Mouse (Mus musculus): Measurements from ENCODE around the gene Erfe. TPM values are rescaled to one million over a fixed set of nuclear protein-coding genes. Genes with fewer than 3 reads are reported as not detected.
A peak's percentile ranks its signal among the peaks of the same experiment; 100 is the strongest.

The Erfe gene
- polyA plus RNA-seq, 1 experiment from 2014 or later: 4.7 TPM

DNA sequence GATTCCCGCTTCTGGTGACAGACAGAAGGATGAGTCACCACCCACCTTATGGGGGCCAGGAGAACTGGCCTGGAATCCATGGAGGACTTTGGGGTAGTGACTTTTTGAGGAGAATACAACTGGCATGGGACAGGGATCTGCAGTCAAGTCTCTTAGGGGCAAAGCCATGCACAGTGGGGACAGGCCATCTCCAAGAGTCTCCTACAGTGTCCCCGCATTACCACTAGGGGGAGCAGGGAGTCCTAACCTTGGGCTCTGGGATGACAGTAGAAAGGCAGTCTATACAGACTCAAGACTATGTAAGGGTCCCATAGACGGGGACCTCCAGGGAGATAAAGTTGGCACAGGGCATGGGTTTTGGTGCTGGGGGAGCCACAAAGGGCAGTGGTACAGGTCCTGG, 19.3 kb upstream of the Erfe start:
- 30% methylated on average over 3 of the region's 3 CpGs for WGBS (ENCODE audit: insufficient replicate concordance)

DNA sequence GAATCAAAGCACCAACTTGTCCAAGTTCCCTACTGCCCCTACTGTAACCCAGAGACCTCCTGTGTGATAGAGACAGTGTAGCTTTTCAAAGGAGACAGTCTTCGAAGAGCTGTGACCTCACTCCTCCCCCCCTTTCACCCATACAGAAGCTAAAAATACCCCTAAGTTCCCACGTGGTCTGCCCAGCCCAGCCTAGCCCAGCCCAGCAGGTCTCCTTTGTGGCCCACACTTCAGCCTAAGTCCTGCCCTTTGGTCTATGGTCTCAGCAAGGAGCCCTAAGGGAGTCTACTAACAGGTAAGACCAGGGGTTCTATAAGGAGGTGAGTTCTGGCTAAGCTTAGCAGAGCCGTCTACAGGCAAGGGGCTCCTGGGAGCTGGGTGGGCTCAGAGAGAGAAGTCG, 15.4 kb upstream of the Erfe start, which contains the start of gene Klhl30:
Gene Klhl30 (plus strand): TSS at position 176 of the 400 bp plus-strand sequence.
- WGBS (ENCODE audit: insufficient replicate concordance): 43% methylated on average over 4 of the region's 4 CpGs
- Histone ChIP-seq H3K4me1 (replicated peaks) (no peaks in the 10 kb centered on the region), H3K27ac (no peak within 1 kb of the TSS), H3K9ac (no peak within 1 kb of the TSS), H3K4me3 (replicated peaks) (no peak within 1 kb of the TSS), H3K27me3 (peaks cover 18% of the 10 kb centered on the region), H3K36me3 (no peaks in the 10 kb centered on the region), H3K4me2 (no peak within 1 kb of the TSS), H3K9me3 (replicated peaks) (no peaks in the 10 kb centered on the region)
- ATAC-seq (ENCODE audit: low read depth) (0 out of 2 replicates have a peak, but pooled peaks have one; percentile 23), DNase-seq (no peak)

More for the DNA sequence above, 19.3 kb upstream of the Erfe start:
- Histone ChIP-seq H3K9ac (no peak overlapping the region), H3K4me1 (replicated peaks) (no peaks in the 10 kb centered on the region), H3K4me2 (no peak overlapping the region), H3K4me3 (replicated peaks) (no peak overlapping the region), H3K27me3 (peaks cover 58% of the 10 kb centered on the region), H3K36me3 (no peaks in the 10 kb centered on the region), H3K27ac (no peak overlapping the region), H3K9me3 (replicated peaks) (no peaks in the 10 kb centered on the region)
- ATAC-seq (ENCODE audit: low read depth) (peak; percentile 49; the same call in 1 of the 2 replicates), DNase-seq (peak; percentile 53)

- ATAC-seq (ENCODE audit: low read depth) (no peak), DNase-seq (no peak)
- Histone ChIP-seq H3K9me3 (replicated peaks) (no peaks in the 10 kb centered on the region), H3K4me3 (replicated peaks) (no peak overlapping the region), H3K4me1 (replicated peaks) (no peaks in the 10 kb centered on the region), H3K27ac (no peak overlapping the region), H3K4me2 (no peak overlapping the region), H3K9ac (no peak overlapping the region), H3K27me3 (peaks cover 14% of the 10 kb centered on the region), H3K36me3 (no peaks in the 10 kb centered on the region)
- 59% methylated on average over 3 of the region's 3 CpGs for WGBS (ENCODE audit: insufficient replicate concordance)
Measured at GRCm38 (mm10) chr1:91351249-91351648, 15.0 kb upstream of the Erfe start.

- Histone ChIP-seq H3K9me3 (replicated peaks) (no peaks in the 10 kb centered on the region), H3K36me3 (no peaks in the 10 kb centered on the region), H3K27me3 (peaks cover 6% of the 10 kb centered on the region; the same call in 1 of the 2 replicates), H3K4me2 (no peak overlapping the region), H3K9ac (no peak overlapping the region), H3K4me3 (replicated peaks) (no peak overlapping the region), H3K27ac (no peak overlapping the region), H3K4me1 (replicated peaks) (no peaks in the 10 kb centered on the region)
- DNase-seq (no peak), ATAC-seq (ENCODE audit: low read depth) (no peak)
- 57% methylated on average over 2 of the region's 2 CpGs for WGBS (ENCODE audit: insufficient replicate concordance)
Measured at GRCm38 (mm10) chr1:91352277-91352676, 14.0 kb upstream of the Erfe start.

DNA sequence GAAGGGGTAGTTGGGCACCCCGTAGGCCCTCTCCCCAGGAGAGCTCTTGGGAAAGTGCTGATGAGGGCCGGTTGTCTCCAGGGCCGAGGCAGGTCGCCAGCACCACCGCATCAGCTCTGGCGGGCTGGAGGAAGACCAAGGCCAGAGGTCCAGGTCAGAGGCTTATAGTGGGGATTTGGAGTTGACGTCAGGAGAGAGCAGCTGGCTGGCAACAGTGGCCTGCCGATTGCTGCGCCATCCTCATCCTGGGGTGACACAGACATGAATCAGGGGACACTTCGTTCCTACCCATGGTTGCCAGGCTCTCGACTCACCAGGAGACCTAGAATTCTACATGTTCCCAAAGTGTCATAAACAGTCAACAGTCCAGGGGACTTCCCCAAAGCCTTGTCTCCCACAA, 10.1 kb upstream of the Erfe start:
- no peak for ATAC-seq (ENCODE audit: low read depth)
- Histone ChIP-seq H3K27ac (no peak overlapping the region), H3K4me1 (replicated peaks) (no peaks in the 10 kb centered on the region), H3K4me3 (replicated peaks) (no peak overlapping the region), H3K4me2 (no peak overlapping the region), H3K9me3 (replicated peaks) (no peaks in the 10 kb centered on the region), H3K27me3 (no peaks in the 10 kb centered on the region; the same call in 1 of the 2 replicates), H3K36me3 (no peaks in the 10 kb centered on the region), H3K9ac (no peak overlapping the region)
- 72% methylated on average over 11 of the region's 11 CpGs for WGBS (ENCODE audit: insufficient replicate concordance)
- no peak for DNase-seq

GRCm38 (mm10) chr1:91362113-91362512, 4.1 kb upstream of the Erfe start:
- WGBS (ENCODE audit: insufficient replicate concordance): 62% methylated on average over 5 of the region's 5 CpGs
- Histone ChIP-seq H3K9me3 (replicated peaks) (no peaks in the 10 kb centered on the region), H3K4me2 (no peak overlapping the region), H3K27me3 (no peaks in the 10 kb centered on the region; the same call in 1 of the 2 replicates), H3K4me3 (replicated peaks) (no peak overlapping the region), H3K27ac (no peak overlapping the region), H3K9ac (no peak overlapping the region), H3K4me1 (replicated peaks) (peaks cover 14% of the 10 kb centered on the region), H3K36me3 (no peaks in the 10 kb centered on the region)
- no peak for DNase-seq
- ATAC-seq (ENCODE audit: low read depth): no peak

DNA sequence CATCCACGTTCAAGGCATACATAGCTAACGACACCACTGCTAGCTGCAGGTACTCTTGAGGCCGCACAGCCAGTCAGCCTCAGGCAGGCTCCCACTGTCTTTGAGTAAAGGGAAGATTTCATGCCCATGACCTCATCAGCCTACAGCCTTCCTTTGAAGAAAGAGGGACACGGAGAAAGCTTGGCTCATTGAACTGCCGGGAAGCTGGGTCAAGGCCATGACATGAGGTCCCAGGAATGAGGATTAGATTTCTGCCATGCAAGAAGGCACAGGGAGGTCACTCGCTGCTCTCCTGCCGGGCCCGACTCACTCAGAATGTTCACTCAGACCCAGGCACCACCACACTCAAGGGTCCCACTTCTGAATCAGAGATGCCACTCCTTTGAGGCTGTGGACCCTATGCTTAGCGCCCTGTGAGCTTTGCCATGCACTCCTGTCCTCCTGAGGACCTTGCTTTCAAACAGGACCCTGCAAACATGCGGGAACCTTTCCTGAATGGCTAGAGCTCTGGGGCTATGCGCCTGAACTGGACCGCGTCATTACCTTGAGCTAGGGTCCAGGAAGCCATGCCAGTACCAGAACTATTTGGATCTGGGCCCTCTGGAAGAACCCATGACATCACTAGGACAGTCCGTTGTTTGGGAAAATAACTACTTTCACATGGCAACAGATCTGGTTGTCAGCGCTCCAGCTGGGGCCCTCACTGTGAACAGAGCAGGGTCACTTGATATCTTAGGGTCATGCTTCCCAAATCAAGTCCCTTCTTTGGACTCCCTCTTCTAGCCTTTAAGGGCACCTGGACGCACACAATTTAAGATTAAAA, 1.2 kb upstream of the Erfe start:
- Histone ChIP-seq H3K4me1 (replicated peaks) (peaks cover 42% of the 10 kb centered on the region), H3K9me3 (replicated peaks) (no peaks in the 10 kb centered on the region), H3K4me2 (no peak overlapping the region), H3K36me3 (peaks cover 19% of the 10 kb centered on the region), H3K4me3 (replicated peaks) (no peak overlapping the region), H3K27me3 (no peaks in the 10 kb centered on the region; the same call in 1 of the 2 replicates), H3K27ac (no peak overlapping the region), H3K9ac (no peak overlapping the region)
- ATAC-seq (ENCODE audit: low read depth) (no peak), DNase-seq (no peak)
- WGBS (ENCODE audit: insufficient replicate concordance): 86% methylated on average over 16 of the region's 16 CpGs

GRCm38 (mm10) chr1:91365816-91366214, 415 bp upstream of the Erfe start:
- 34% methylated on average over 8 of the region's 8 CpGs for WGBS (ENCODE audit: insufficient replicate concordance)
- peaks cover 27% of the 10 kb centered on the region for H3K36me3 ChIP-seq

GRCm38 (mm10) chr1:91367295-91367694, 1.1 kb downstream of the Erfe start:
- Histone ChIP-seq H3K27me3 (no peaks in the 10 kb centered on the region; the same call in 1 of the 2 replicates), H3K4me1 (replicated peaks) (peaks cover 53% of the 10 kb centered on the region), H3K4me3 (replicated peaks) (peak overlapping the region; percentile 77), H3K9ac (peak overlapping the region; percentile 89), H3K27ac (peak overlapping the region; percentile 81), H3K9me3 (replicated peaks) (no peaks in the 10 kb centered on the region), H3K4me2 (peak overlapping the region; percentile 98), H3K36me3 (peaks cover 42% of the 10 kb centered on the region)
- DNase-seq (no peak), ATAC-seq (ENCODE audit: low read depth) (no peak)
- 88% methylated on average over 3 of the region's 3 CpGs for WGBS (ENCODE audit: insufficient replicate concordance)

More at GRCm38 (mm10) chr1:91365816-91366214, 415 bp upstream of the Erfe start:
- ATAC-seq (ENCODE audit: low read depth): no peak
- Histone ChIP-seq H3K4me3 (replicated peaks) (peak overlapping the region; percentile 77), H3K27me3 (no peaks in the 10 kb centered on the region; the same call in 1 of the 2 replicates), H3K9ac (peak overlapping the region; percentile 89), H3K4me2 (peak overlapping the region; percentile 98), H3K27ac (no peak overlapping the region), H3K9me3 (replicated peaks) (no peaks in the 10 kb centered on the region), H3K4me1 (replicated peaks) (peaks cover 44% of the 10 kb centered on the region)
- DNase-seq: no peak

DNA sequence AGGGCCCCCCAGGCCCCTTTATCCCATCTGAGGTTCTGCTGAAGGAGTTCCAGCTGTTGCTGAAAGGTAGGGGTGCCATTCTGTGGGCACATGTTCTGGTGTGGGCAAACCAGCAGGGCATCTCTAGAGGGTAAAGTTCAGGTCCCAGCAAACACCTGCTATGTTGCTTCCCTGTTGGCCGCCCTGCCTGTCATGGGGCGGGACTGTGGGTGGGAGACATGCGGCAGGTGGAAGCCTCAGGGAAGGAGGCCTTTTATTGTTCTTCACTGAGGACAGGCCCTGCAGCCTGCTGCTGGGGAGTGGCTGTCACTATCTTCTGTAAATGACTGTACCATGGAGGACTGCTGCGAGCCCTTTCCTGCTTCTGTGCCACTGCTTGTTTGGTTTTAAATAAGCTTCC, 3.2 kb downstream of the Erfe start:
- peaks cover 63% of the 10 kb centered on the region for H3K36me3 ChIP-seq
- H3K4me3 ChIP-seq (replicated peaks): no peak overlapping the region
- DNase-seq: no peak
- H3K4me2 ChIP-seq: no peak overlapping the region
- ATAC-seq (ENCODE audit: low read depth): no peak
- H3K27me3 ChIP-seq: no peaks in the 10 kb centered on the region; the same call in 1 of the 2 replicates
- peaks cover 74% of the 10 kb centered on the region for H3K4me1 ChIP-seq (replicated peaks)
- no peak overlapping the region for H3K27ac ChIP-seq
- WGBS (ENCODE audit: insufficient replicate concordance): 60% methylated on average over 4 of the region's 4 CpGs
- H3K9ac ChIP-seq: no peak overlapping the region
- no peaks in the 10 kb centered on the region for H3K9me3 ChIP-seq (replicated peaks)

DNA sequence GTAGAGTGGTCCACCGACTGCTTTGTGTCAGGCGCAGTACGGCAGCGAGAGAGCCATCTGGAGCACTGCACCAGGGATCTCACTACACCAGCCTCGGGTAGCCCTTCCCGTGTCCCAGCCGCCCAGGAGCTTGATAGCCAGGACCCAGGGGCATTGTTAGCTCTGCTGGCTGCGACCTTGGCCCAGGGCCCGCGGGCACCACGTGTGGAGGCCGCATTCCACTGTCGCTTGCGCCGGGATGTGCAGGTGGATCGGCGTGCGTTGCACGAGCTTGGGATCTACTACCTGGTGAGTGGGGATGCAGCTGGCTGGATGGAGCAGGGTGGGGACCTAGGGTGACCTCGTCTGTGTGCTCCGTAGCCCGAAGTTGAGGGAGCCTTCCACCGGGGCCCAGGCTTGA, 3.8 kb downstream of the Erfe start:
- Histone ChIP-seq H3K4me2 (no peak overlapping the region), H3K4me1 (replicated peaks) (peaks cover 81% of the 10 kb centered on the region), H3K27me3 (no peaks in the 10 kb centered on the region; the same call in 1 of the 2 replicates), H3K4me3 (replicated peaks) (no peak overlapping the region), H3K9me3 (replicated peaks) (no peaks in the 10 kb centered on the region), H3K9ac (no peak overlapping the region), H3K27ac (no peak overlapping the region), H3K36me3 (peaks cover 70% of the 10 kb centered on the region)
- ATAC-seq (ENCODE audit: low read depth) (no peak), DNase-seq (no peak)
- WGBS (ENCODE audit: insufficient replicate concordance): 85% methylated on average over 23 of the region's 23 CpGs

All from liver, embryonic 13.5 days (tissue).